In genomic region chr2:75002562-75002961, GRCm38 (mm10) we compare ENCODE assay signal across 8 mouse cellular contexts.
A peak's percentile ranks its signal among the peaks of the same experiment; 100 is the strongest.
DNase-seq lines count a peak whose midpoint lies in the region; ATAC-seq and TF ChIP-seq lines count a peak whose summit lies in the region.
"Had no signal": no experiment of that assay in that cellular context is flagged by ENCODE, and none has a peak within 500 bp of the region (broad histone marks: within the 10 kb centered on the region; RNA-seq: fewer than 3 reads in every experiment).

No protein-coding gene starts in this region.

- H3K4me3 ChIP-seq in kidney, adult 2 months (ENCODE audit: insufficient read depth, low read depth, low read length) = no peak overlapping the region
- H3K4me3 ChIP-seq in kidney, embryonic 16.5 days (ENCODE audit: low read length) = no peak overlapping the region
- H3K4me3 ChIP-seq in forebrain, embryonic 16.5 days (replicated peaks; ENCODE audit: low read length) = peak overlapping the region; percentile 30
- H3K4me3 ChIP-seq: megakaryocyte, embryonic 14.5 days had no signal

- no peak overlapping the region for H3K4me2 ChIP-seq in kidney, embryonic 16.5 days (replicated peaks; ENCODE audit: low read depth, low read length)
- peak overlapping the region; percentile 56 for H3K4me2 ChIP-seq in forebrain, embryonic 16.5 days (ENCODE audit: low read length)

- TF ChIP-seq CTCF in kidney, adult 2 months (conservative IDR thresholded peaks at IDR 0.05; ENCODE audit: insufficient read depth, insufficient read length, low read depth, low read length) = no peak

- no peak for ATAC-seq in kidney, embryonic 16.5 days (ENCODE audit: low FRiP score, low TSS enrichment)
- no peak for ATAC-seq in forebrain, embryonic 16.5 days

- H3K9me3 ChIP-seq in kidney, embryonic 16.5 days (ENCODE audit: low read length) = no peaks in the 10 kb centered on the region
- no peaks in the 10 kb centered on the region for H3K9me3 ChIP-seq in forebrain, embryonic 16.5 days (ENCODE audit: control insufficient read depth, low read length)
- H3K9me3 ChIP-seq: megakaryocyte, embryonic 14.5 days had no signal

- H3K9ac ChIP-seq in kidney, embryonic 16.5 days (replicated peaks; ENCODE audit: low read length) = no peak overlapping the region
- H3K9ac ChIP-seq in forebrain, embryonic 16.5 days (replicated peaks; ENCODE audit: low read depth, low read length) = 0 out of 2 replicates have a peak overlapping the region, but pooled peaks have one; percentile 2

- 57% methylated on average over 12 of the region's 12 CpGs for WGBS in kidney, adult 2 months
- WGBS in kidney, embryonic 16.5 days = 77% methylated on average over 12 of the region's 12 CpGs
- 27% methylated on average over 12 of the region's 12 CpGs for WGBS in forebrain, embryonic 16.5 days

- no peak overlapping the region for H3K27ac ChIP-seq in kidney, adult 2 months (ENCODE audit: insufficient read depth, low read depth, low read length)
- no peak overlapping the region for H3K27ac ChIP-seq in kidney, embryonic 16.5 days (ENCODE audit: low read length)
- H3K27ac ChIP-seq in forebrain, embryonic 16.5 days (ENCODE audit: low read length) = no peak overlapping the region

- no peaks in the 10 kb centered on the region for H3K4me1 ChIP-seq in kidney, adult 2 months (ENCODE audit: control insufficient read depth, insufficient read depth, low read length)
- H3K4me1 ChIP-seq in kidney, embryonic 16.5 days (ENCODE audit: insufficient read depth, low read length) = peaks cover 18% of the 10 kb centered on the region
- H3K4me1 ChIP-seq in forebrain, embryonic 16.5 days (replicated peaks; ENCODE audit: control insufficient read depth, insufficient read depth, low read length) = peaks cover 10% of the 10 kb centered on the region
- H3K4me1 ChIP-seq: megakaryocyte, embryonic 14.5 days had no signal

- no peaks in the 10 kb centered on the region for H3K27me3 ChIP-seq in kidney, adult 2 months (replicated peaks; ENCODE audit: control insufficient read depth, insufficient read depth, low read length)
- no peaks in the 10 kb centered on the region for H3K27me3 ChIP-seq in kidney, embryonic 16.5 days (ENCODE audit: insufficient read depth, low read length)
- no peaks in the 10 kb centered on the region for H3K27me3 ChIP-seq in forebrain, embryonic 16.5 days (replicated peaks; ENCODE audit: control insufficient read depth, insufficient read depth, low read length)

- H3K36me3 ChIP-seq in kidney, adult 2 months (ENCODE audit: control insufficient read depth, insufficient read depth, low read length) = no peaks in the 10 kb centered on the region
- no peaks in the 10 kb centered on the region for H3K36me3 ChIP-seq in kidney, embryonic 16.5 days (ENCODE audit: insufficient read depth, low read length)
- H3K36me3 ChIP-seq in forebrain, embryonic 16.5 days (ENCODE audit: control insufficient read depth, insufficient read depth) = no peaks in the 10 kb centered on the region

- peak; percentile 12 for DNase-seq in kidney, adult 2 months
- DNase-seq in adrenal gland, postnatal 10 days = peak; percentile 63
- peak; percentile 31 for DNase-seq in lung, postnatal 36 days
- DNase-seq in thymus, postnatal 0 days (ENCODE audit: low spot score) = no peak
- DNase-seq in right cerebral cortex, postnatal 25 days = no peak

- no peak for TF ChIP-seq POLR2A in kidney, adult 2 months (IDR thresholded peaks at IDR 0.05; ENCODE audit: low read depth, low read length)

Comparison
In these comparisons a context has a peak if more than half of its experiments do, and no peak if none do; other contexts are left out.
1. DNase-seq: peak in kidney, adult 2 months (single experiment), adrenal gland, postnatal 10 days (single experiment) and lung, postnatal 36 days (single experiment); none in thymus, postnatal 0 days (single experiment) and right cerebral cortex, postnatal 25 days (single experiment).